Mouse (Mus musculus): ENCODE measurements at regions not wholly inside any gene's neighbourhood (a gene's known extent, or its start where the extent isn't known, plus 50 kb on each side); places are given as distances from the start of the nearest gene placed in this dataset.
"Not testable (repeated sequence)": the region's sequence is repeated elsewhere in the genome, so short reads cannot be mapped to it uniquely, and the experiment has no call there.

DNA sequence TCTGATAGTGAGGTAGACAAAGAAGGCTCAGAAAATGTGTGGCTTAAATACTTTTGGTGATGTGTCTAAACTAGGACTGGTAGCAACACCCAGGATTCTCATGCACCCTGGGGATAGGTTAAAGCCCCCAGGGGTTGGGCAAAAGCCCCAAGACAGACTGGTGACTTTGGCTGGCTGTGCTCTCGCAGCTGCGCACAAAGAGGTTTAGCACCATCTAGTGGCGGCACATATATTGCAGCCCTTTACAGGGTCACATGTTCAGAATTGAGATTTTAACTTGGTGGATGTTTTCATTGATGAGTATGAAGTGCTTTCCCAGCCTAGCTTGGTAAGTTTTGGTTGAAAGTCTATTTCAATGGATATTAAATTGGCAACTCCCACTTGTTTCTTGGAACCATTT, 167.3 kb downstream of the Gm44 start:
- peak in 1 of 2 experiments; percentile 22 for DNase-seq

DNA sequence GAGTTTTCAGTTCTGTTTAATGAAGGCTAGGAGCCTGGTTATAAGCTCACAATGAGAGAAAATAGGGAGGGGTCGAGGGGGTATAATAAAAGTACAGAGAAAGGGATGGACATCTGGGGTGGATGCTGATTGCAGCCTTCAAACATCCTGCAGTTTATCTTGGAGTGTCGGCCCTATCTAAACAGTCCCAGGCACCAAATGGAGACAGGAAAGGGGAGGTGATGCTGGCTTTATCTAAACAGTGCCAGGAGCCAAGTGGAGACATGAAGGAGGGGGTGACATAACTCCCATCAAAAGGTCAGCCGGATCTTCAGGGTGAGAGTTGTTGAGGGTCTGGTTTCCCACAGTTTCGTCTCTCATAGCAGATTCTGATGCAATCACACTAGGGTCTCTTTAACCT, 193.2 kb downstream of the Gm44 start:
- not testable (repeated sequence) for DNase-seq

Measured in kidney, postnatal 25 days (tissue).